Mouse (Mus musculus) hindbrain, postnatal 0 days (tissue): ENCODE results near the gene Tpm3. TPM values are rescaled to one million over a fixed set of nuclear protein-coding genes. Genes with fewer than 3 reads are reported as not detected.
A peak's percentile ranks its signal among the peaks of the same experiment; 100 is the strongest.
"Not testable (repeated sequence)": the region's sequence is repeated elsewhere in the genome, so short reads cannot be mapped to it uniquely, and the experiment has no call there.

Experiments
- ATAC-seq: fragments of 200-750 bp; cut with Nextera tagmentation; 2 replicates; pipeline ENCODE4 v1.8.0; 2017; ENCODE audit warnings: mild to moderate bottlenecking, moderate TSS enrichment, moderate library complexity
- DNase-seq: peaks from one replicate; pipeline ENCODE4 v3.0.0-alpha.2; 2015; ENCODE audit warnings: low spot score
- H3K27ac ChIP-seq: fragments of 300-500 bp; sonication (generic); 2 replicates; pipeline ENCODE4 v1.5.1; 2014; ENCODE audit warnings: mild to moderate bottlenecking
- H3K27me3 ChIP-seq: fragments of 300-500 bp; sonication (generic); 2 replicates; pipeline ENCODE4 v1.6.1; 2014; ENCODE audit warnings: low read length, mixed read lengths; ENCODE audit not compliant: insufficient read depth
- H3K36me3 ChIP-seq: fragments of 300-500 bp; sonication (generic); 2 replicates; pipeline ENCODE4 v1.6.1; 2014; ENCODE audit warnings: low read length, mixed read lengths; ENCODE audit not compliant: insufficient read depth
- H3K4me1 ChIP-seq: fragments of 300-500 bp; sonication (generic); 2 replicates; pipeline ENCODE4 v1.6.1; 2014; ENCODE audit warnings: antibody characterized with exemption, low read length, mixed read lengths; ENCODE audit not compliant: insufficient read depth
- H3K4me2 ChIP-seq: fragments of 300-500 bp; sonication (generic); 2 replicates; pipeline ENCODE4 v1.6.1; 2014; ENCODE audit warnings: low read depth, mild to moderate bottlenecking, low read length, moderate library complexity, mixed read lengths
- H3K4me3 ChIP-seq: fragments of 300-500 bp; sonication (generic); 2 replicates; pipeline ENCODE4 v1.5.1; 2014; ENCODE audit warnings: low read length
- H3K9ac ChIP-seq: fragments of 300-500 bp; sonication (generic); replicated peaks from 2 replicates; pipeline ENCODE4 v1.6.1; 2014; ENCODE audit warnings: mild to moderate bottlenecking, low read length, moderate library complexity, mixed read lengths
- H3K9me3 ChIP-seq: fragments of 300-500 bp; sonication (generic); 2 replicates; pipeline ENCODE4 v1.6.1; 2016; ENCODE audit warnings: low read length, mixed read lengths
- CTCF ChIP-seq: IDR thresholded peaks from 2 replicates; pipeline ENCODE4 v1.5.1; 2016; ENCODE audit warnings: antibody characterized with exemption, control low read depth, low read depth
- WGBS: fragments of 180-500 bp; shearing (Covaris S2); extraction: QIAGEN DNeasy Blood & Tissue Kit; methylation state at CpG from one replicate; pipeline ENCODE4 v1.1.7; 2014; 5-methylcytosine and 5-hydroxymethylcytosine counted together
- polyA plus RNA-seq: library from polyadenylated mRNA; unstranded; fragments of >200 nt; fragmentation: Nextera tagmentation; extraction: Ambion mirVana; gene quantifications from 2 replicates; pipeline ENCODE4 v1.2.1, GENCODE M21; 2015
- total RNA-seq: library from RNA; depleted of rRNA; stranded (reverse); fragments of >200 nt; gene quantifications from 2 replicates; pipeline ENCODE4 v1.2.3, GENCODE M21; 2014

The Tpm3 gene
- total and polyA plus RNA-seq, 2 experiments from 2014 or later = 142 to 302 TPM

GRCm38 (mm10) chr3:90114342-90114741 lies 41.9 kb downstream of the Tpm3 start:
- 98% methylated on average over 2 of the region's 2 CpGs for WGBS
- TF ChIP-seq CTCF = no peak
- H3K9ac ChIP-seq = no peak overlapping the region
- H3K27ac ChIP-seq = no peak overlapping the region
- DNase-seq = peak; percentile 16
- H3K27me3 ChIP-seq = no peaks in the 10 kb centered on the region
- H3K36me3 ChIP-seq = no peaks in the 10 kb centered on the region
- ATAC-seq = no peak
- H3K4me3 ChIP-seq = no peak overlapping the region
- no peak overlapping the region for H3K4me2 ChIP-seq
- H3K9me3 ChIP-seq = no peaks in the 10 kb centered on the region
- H3K4me1 ChIP-seq = no peaks in the 10 kb centered on the region

- Histone ChIP-seq H3K36me3 (no peaks in the 10 kb centered on the region), H3K4me3 (no peak overlapping the region), H3K4me2 (no peak overlapping the region), H3K9ac (no peak overlapping the region), H3K4me1 (no peaks in the 10 kb centered on the region), H3K27ac (no peak overlapping the region), H3K9me3 (no peaks in the 10 kb centered on the region), H3K27me3 (no peaks in the 10 kb centered on the region)
- DNase-seq = no peak
- ATAC-seq = no peak
- WGBS = 71% methylated on average over 3 of the region's 3 CpGs
- TF ChIP-seq CTCF = no peak
Measured at GRCm38 (mm10) chr3:90115526-90115925, 43.1 kb downstream of the Tpm3 start.

GRCm38 (mm10) chr3:90118132-90118790 lies 45.8 kb downstream of the Tpm3 start:
- 90% methylated on average over 13 of the region's 13 CpGs for WGBS
- no peak for ATAC-seq
- no peak overlapping the region for H3K9ac ChIP-seq

DNA sequence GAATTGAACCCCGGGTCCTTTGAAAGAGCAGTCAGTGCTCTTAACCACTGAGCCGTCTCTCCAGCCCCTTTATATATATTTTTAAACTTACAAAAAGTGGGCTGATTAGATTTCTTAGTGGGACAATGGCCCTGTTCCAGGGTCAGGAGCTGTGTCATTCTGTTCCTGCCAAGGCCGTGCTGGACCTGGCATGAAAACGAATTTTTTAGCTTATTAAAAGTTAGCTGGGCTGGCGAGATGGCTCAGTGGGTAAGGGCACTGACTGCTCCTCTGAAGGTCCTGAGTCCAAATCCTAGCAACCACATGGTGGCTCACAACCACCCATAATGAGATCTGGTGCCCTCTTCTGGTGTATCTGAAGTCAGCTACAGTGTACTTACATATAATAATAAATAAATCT lies 49.6 kb downstream of the Tpm3 start:
- not testable (repeated sequence) for H3K9ac ChIP-seq, H3K4me2 ChIP-seq, DNase-seq, H3K4me1 ChIP-seq, H3K9me3 ChIP-seq, ATAC-seq, H3K27ac ChIP-seq, H3K36me3 ChIP-seq, H3K27me3 ChIP-seq, H3K4me3 ChIP-seq
- 62% methylated on average over 5 of the region's 5 CpGs for WGBS

More at GRCm38 (mm10) chr3:90118132-90118790, 45.8 kb downstream of the Tpm3 start:
- no peak for DNase-seq
- Histone ChIP-seq H3K4me2 (no peak overlapping the region), H3K4me1 (no peaks in the 10 kb centered on the region), H3K36me3 (no peaks in the 10 kb centered on the region), H3K4me3 (no peak overlapping the region), H3K27me3 (no peaks in the 10 kb centered on the region), H3K27ac (no peak overlapping the region), H3K9me3 (no peaks in the 10 kb centered on the region)
- no peak for TF ChIP-seq CTCF

DNA sequence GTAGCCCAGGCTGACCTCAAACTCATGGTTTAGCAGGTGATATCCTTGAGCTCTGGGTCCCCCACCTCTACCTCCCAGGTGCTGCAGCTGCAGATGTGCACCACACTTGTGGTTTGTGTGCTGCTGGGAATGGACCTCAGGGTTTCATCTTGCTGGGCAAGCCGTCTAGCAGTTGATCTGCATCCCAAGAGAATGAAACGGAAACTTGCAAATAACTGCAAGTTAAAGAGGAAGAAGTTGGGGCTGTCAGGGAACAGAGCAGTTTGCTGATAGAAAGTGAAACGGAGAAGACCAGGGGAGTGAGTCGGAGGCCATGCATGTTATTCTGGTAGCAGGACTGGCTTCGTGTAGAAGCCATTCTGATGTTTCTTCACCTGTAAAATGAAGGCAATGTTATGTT lies 53.3 kb downstream of the Tpm3 start:
- H3K9me3 ChIP-seq = no peaks in the 10 kb centered on the region
- 85% methylated on average over 5 of the region's 5 CpGs for WGBS
- H3K4me3 ChIP-seq = no peak overlapping the region
- no peak overlapping the region for H3K4me2 ChIP-seq
- no peak overlapping the region for H3K9ac ChIP-seq
- H3K36me3 ChIP-seq = no peaks in the 10 kb centered on the region
- no peak for ATAC-seq
- no peak overlapping the region for H3K27ac ChIP-seq
- H3K4me1 ChIP-seq = no peaks in the 10 kb centered on the region
- H3K27me3 ChIP-seq = no peaks in the 10 kb centered on the region
- no peak for TF ChIP-seq CTCF
- no peak for DNase-seq

DNA sequence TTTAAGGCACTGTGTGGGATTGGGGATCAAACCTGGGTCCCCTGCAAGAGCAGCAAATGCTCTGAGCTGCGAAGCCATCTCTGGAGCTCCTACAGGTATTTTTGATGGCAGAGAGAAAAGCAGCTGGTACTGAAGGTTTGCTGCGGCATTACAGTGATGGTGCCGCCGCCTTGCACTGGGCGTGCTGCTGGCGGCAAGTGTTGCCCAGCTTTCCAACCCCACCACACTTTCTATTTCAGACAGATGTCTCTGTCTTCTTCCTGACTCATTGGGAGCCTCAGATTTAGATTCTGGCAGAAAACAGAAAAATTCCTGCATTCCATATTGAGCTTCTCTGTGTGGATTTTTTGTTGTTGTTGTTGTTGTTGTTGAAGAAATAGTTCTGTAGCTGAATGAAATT lies 55.4 kb downstream of the Tpm3 start:
- no peak overlapping the region for H3K4me2 ChIP-seq
- no peaks in the 10 kb centered on the region for H3K27me3 ChIP-seq
- H3K4me1 ChIP-seq = no peaks in the 10 kb centered on the region
- no peak overlapping the region for H3K4me3 ChIP-seq
- H3K36me3 ChIP-seq = no peaks in the 10 kb centered on the region
- no peak overlapping the region for H3K9ac ChIP-seq
- ATAC-seq (no peak), DNase-seq (no peak)
- no peaks in the 10 kb centered on the region for H3K9me3 ChIP-seq
- TF ChIP-seq CTCF = no peak
- no peak overlapping the region for H3K27ac ChIP-seq
- 93% methylated on average over 6 of the region's 6 CpGs for WGBS

DNA sequence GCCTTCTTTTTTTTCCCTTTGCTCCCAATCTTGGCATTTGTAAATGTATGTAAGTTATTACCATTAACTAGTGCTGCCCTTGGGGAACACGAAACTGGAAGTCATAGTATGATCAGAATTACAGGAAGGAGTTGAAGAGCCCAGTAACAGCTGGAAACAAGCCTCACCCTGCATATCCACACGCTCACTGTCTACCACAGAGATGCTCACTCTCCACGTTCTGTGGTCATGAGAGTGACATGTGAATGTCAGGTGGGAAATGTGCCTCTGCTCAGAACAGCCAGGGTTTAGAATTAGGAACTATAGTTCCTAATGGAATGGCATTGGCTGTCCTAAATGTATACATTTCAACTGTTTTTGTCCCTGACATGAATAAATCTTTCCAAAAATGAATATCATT lies 60.3 kb downstream of the Tpm3 start:
- Histone ChIP-seq H3K9ac (no peak overlapping the region), H3K36me3 (no peaks in the 10 kb centered on the region), H3K4me2 (no peak overlapping the region), H3K4me1 (no peaks in the 10 kb centered on the region), H3K4me3 (no peak overlapping the region), H3K9me3 (no peaks in the 10 kb centered on the region), H3K27ac (no peak overlapping the region), H3K27me3 (no peaks in the 10 kb centered on the region)
- no peak for TF ChIP-seq CTCF
- WGBS = 76% methylated on average over 3 of the region's 3 CpGs
- DNase-seq = no peak
- no peak for ATAC-seq
